Mouse (Mus musculus): ENCODE measurements at regions not wholly inside any gene's neighbourhood (a gene's known extent, or its start where the extent isn't known, plus 50 kb on each side); places are given as distances from the start of the nearest gene placed in this dataset.

DNA sequence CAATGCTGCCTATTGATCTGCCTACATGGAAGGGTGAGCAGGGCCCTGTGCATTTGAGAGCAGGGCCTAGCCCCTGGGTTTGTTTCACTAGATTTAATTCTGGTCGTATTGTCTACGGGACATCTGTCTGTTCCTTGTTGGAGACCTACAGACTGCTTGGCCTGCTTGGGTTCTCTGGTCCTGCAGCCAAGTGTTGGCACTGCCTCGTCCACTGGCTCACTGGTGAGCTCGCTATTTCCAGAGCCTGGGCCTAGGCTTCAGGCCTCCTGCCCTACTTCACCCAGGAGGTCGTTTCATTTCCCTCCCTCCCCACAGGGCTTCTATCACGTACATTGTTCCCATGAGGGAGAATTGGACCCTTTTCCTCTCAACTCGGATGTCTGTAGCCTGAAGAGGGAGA lies 62.2 kb upstream of the Blcap start:
- no peak for DNase-seq (ENCODE audit: low read depth, low spot score)

DNA sequence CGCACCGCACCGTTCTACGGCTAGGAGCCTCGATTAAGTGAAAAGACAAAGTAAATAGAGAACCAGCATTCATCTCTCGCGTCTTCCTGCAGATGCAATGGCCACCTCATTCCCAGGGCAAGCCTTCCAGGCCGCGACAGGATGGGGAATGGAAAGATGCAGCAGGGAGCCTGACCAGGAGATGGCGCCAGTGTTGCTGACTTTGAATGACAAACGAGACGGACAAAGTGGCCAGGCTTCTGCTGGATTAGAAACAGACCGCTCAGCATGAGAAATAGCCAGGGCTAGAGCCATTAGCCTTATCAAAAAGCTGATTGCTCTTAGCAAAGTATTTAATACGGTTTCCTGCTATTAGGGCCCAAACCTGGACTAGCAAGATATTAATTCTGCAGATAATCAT lies 64.6 kb upstream of the Blcap start:
- peak; percentile 94 for DNase-seq (ENCODE audit: low read depth, low spot score)

DNA sequence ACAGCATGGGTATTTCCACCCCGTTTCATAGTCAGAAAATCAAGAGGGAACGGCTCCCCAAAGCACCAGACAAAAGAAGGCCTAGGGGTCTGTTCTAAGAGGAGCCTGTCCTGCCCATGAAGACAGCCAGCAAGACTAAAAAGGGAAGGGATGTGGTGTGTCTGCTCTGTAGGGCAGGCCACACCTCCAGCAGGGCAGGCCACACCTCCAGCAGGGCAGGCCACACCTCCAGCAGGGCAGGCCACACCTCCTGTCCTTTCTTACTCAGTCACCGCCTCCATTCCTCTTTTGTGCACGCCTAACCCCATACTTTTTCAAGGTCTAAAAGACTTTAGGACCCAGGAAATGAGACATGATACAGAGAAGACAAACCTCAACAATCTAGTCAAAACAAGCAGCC lies 69.8 kb upstream of the Blcap start:
- DNase-seq (ENCODE audit: low read depth, low spot score), result no peak

DNA sequence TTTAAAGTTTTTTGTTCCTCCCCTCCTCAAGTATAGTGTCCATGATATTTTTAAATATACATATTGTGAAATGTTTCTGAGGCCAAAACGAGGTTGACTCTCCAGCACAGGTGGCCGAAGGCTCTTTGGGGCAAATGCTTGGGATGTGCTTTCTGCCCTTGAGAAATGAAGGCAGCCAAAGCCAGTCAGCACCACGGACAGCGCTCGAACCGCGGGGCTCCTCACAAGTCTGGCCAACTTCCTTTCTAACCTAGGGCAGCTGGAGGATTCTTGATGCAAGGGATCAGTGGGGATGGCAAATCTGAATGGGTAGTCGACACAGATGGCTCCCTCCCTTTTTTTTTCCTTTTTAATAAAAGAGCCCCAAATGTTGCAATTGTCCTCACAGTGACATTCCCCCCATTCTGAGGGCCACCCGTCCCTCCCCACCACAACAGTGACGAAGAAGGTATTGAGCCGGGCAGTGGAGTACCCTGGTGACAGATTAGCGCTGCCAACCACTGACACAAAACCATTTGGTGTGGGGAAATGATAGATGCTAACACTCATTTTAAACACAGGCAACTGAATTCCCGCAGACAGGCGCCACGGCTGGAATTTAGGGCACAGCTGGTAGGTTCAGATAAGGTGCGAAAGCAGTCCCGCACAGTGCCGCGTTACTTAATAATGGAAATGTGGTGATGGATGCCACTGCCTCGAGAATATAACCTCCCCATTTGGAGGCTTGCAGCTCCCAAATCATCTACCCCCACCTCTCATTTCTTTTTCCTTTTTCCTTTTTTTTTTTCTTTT lies 73.4 kb upstream of the Ctnnbl1 start:
- DNase-seq (ENCODE audit: low read depth, low spot score), result peak; percentile 60

DNA sequence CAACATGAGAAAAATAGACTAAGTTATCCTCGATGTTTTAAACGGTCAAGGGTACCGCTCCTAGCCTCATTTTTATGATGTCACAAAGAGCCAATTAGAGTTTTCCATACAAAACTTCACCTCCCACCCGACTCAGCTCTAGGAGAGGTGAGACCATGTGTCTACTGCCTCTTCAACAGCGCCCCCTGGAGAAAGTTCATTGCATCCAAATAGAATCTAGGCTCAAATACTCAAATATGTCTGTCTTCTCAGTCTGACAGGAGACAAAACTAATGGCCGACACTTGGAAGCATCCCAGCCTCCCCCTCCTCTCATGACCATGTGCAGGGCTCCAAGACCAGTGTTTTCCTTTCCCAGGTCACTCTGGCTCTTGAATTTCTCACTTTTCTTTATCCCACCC lies 72.7 kb upstream of the Ctnnbl1 start:
- no peak for DNase-seq (ENCODE audit: low read depth, low spot score)

DNA sequence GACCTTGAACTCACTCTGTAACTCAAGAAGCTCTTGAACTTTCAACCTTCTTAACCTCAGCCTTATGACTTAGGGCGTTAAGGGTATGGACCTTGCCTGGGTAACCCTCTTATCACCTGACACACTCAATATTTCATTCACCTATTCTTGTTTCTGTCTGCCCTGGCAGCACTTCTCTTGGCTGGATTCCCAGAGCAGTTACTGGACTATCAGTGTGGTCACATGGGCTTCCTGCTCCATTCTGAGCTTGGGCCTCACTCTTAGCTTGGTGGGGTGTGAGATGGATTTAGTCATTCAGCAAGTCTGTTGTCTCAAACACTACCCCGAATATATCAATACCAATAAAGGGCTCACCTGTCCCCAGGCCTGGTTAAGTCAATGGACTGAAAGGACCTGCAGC lies 67.0 kb upstream of the Ctnnbl1 start:
- no peak for DNase-seq (ENCODE audit: low read depth, low spot score)

DNA sequence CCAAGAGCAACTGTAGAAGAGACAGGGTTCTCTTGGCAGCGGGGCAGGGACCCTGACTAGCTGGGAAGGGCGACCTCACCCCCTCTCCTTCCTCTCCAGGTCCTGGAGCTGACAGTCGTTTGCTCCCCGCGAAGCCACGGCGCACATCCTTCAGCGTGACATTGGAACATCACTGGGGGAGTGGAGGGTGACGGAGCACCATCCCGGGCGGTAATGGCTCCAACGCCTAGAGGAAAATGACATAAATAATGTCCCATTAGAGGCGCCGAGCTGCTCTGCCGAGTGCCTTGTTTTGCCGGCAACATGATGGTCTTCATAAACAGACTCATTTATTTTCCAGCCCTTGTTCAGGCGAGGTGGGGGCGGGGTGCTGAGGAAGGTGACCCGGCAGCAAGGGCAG lies 62.3 kb upstream of the Ctnnbl1 start:
- no peak for DNase-seq (ENCODE audit: low read depth, low spot score)

DNA sequence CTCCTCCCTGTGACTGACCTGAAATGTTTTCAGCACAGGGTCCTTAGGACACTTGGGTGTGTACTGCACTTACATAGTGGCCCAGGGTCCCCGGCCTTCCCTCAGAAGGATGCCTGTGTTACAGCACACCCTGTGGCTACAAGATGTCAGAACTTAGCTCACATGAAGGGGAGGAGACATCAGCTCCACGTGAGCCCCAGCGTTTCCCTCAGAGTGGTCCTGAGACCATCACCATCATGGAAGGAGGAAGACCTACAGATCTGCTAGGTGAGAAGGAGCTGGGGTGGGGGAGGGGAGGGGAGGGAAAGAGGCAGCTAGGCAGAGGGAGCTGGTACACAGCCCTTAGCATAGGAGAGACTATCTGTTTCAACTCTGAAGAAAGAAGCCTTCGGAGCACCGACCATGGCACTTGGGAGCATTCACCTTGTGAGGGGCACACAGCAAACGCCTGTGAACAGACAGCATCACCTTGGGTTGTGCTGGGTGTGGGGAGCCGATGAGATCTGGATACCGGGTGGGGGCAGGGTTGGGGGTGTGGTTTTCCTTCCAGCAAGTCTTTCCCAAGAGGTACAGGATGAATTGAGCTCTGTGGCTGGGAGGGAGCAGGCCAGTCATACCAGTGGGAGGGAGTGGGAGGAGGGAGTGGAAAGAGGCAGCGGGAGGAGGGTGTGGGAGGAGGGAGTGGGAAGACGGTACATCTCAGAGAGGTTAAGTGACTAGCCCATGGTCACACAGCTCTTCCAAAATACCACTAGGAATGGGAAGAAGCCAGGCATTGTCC lies 60.6 kb upstream of the Ctnnbl1 start:
- DNase-seq (ENCODE audit: low read depth, low spot score), result no peak

DNA sequence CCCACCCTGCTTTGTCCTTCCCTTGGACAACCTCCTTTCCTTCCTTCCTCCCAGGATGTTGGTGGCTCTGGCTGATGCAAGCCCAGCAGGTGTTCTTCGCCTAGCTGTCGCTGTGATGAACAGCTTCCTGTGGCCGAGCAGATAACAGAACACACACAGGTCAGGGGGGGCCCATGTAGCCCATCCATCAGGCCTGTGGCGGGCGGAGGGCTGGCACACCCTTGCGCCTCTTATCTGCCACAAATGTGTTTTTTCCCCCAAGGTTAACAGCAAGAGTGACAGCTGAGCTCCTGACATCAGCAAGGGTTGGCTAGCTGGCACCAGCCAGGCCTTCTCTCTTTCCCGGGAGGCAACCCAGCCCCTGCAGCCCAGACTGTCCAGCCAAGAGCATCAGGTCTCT lies 59.9 kb upstream of the Ctnnbl1 start:
- DNase-seq (ENCODE audit: low read depth, low spot score), result no peak

DNA sequence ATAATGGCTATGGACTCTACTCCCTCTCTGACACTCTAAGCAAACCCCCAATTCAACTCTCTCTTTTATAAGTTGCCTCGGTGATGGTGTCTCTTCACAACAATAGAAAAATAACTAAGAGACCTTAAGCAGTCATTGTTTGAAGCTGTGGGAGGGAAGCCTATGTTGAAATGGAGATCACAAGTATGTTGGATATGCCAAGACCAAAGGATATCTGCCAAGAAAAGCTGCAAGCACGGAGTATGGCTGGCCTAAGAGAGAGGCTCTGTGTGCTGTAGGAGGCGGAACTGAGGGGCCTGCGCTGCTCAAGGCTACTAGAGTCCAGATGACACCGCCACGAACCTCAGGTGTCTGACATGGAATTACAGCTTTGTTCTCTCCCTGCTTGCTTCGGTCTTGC lies 55.3 kb upstream of the Ctnnbl1 start:
- DNase-seq (ENCODE audit: low read depth, low spot score), result no peak
